Mouse (Mus musculus) brain, embryonic 14.5 days (tissue): ENCODE data around the gene Ccng1. TPM values are rescaled to one million over a fixed set of nuclear protein-coding genes. Genes with fewer than 3 reads are reported as not detected.
A peak's percentile ranks its signal among the peaks of the same experiment; 100 is the strongest.
"Not testable (repeated sequence)": the region's sequence is repeated elsewhere in the genome, so short reads cannot be mapped to it uniquely, and the experiment has no call there.

Experiments used
- DNase-seq: peaks from one replicate; pipeline ENCODE4 v3.0.0-alpha.2; 2011; ENCODE audit warnings: low read depth
- CTCF ChIP-seq: fragments of 200-500 bp; IDR thresholded peaks from 2 replicates; pipeline ENCODE4 v1.5.1; 2012; ENCODE audit warnings: inconsistent platforms, mild to moderate bottlenecking, moderate library complexity, borderline replicate concordance; ENCODE audit not compliant: insufficient read depth, insufficient read length; ENCODE audit errors: extremely low read depth
- POLR2A ChIP-seq: fragments of 200-500 bp; IDR thresholded peaks from 2 replicates; pipeline ENCODE4 v1.6.1; 2012; ENCODE audit warnings: mild to moderate bottlenecking, inconsistent platforms, borderline replicate concordance; ENCODE audit not compliant: poor library complexity, insufficient read depth, insufficient read length, severe bottlenecking; ENCODE audit errors: extremely low read depth
- polyA plus RNA-seq: library from polyadenylated mRNA; depleted of rRNA; stranded (reverse); fragments of >200 nt; gene quantifications from 2 replicates; pipeline ENCODE4 v1.2.3, GENCODE M21; 2012; rRNA removed

Gene Ccng1
- polyA plus RNA-seq, 1 experiment = 19.2 TPM

- DNase-seq = no peak
- TF ChIP-seq POLR2A (no peak), CTCF (no peak)
Observed at GRCm38 (mm10) chr11:40718324-40718723, 36.8 kb downstream of the Ccng1 start.

GRCm38 (mm10) chr11:40715524-40715923, 39.6 kb downstream of the Ccng1 start:
- no peak for DNase-seq
- TF ChIP-seq POLR2A (no peak), CTCF (peak; percentile 7; the same call in 1 of the 2 replicates)

- DNase-seq = peak; percentile 14
- TF ChIP-seq POLR2A (no peak), CTCF (no peak)
Observed at GRCm38 (mm10) chr11:40713858-40714257, 41.3 kb downstream of the Ccng1 start.

- DNase-seq = not testable (repeated sequence)
Observed at GRCm38 (mm10) chr11:40709899-40710298, 45.2 kb downstream of the Ccng1 start.

Other genes starting within 250 kb of the Ccng1 start
- 46.0 and 52.1 TPM in 2 replicates for gene Mat2b, start 60.1 kb downstream of the Ccng1 start, polyA plus RNA-seq
- gene Hmmr, start 21.9 kb downstream of the Ccng1 start, polyA plus RNA-seq = 8.0 and 13.4 TPM in 2 replicates
- gene Nudcd2, start 21.6 kb downstream of the Ccng1 start, polyA plus RNA-seq = 28.9 and 29.5 TPM in 2 replicates